Mouse (Mus musculus): ENCODE data around the gene Mrm2.

DNA sequence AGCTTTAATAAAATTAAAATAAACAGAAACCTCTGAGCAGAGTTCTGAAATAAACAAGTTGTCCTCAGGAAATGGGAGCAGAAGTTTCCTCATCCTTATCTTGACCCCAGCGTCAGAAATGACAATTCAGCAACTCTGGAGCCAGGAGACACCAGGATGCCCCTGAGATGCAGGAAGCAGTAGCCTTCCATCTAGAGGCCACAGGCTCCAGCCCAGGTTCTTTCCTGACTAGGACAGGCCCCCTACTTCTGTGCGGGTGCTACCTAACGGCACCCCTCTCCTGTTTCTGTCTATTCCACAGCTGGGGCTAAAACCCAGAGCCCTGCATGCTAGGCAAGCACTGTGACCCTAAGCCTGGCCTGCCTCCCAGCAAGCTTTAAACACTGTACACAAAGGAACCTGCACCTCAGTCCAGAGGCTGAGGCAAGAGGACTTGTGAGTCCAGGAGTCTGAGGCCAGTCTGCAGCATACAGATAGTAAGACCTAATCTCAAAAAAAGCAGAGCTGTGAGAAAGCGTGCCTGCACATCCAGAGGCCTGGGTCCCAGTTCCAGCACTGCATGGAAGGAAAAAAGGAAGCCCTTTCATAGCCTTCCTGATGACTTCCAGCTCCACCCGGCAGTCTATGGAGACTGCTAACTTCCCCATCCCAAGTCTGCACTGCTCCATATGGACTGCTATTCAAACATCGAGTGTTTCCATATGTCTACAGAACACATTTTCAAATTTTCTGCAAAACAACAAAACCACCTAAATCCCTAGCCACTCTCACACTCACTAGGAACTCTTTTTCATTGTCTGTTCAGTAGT is 39.0 kb upstream of the Mrm2 start:
- TF ChIP-seq CTCF (IDR thresholded peaks at IDR 0.05; ENCODE audit: low read depth): no peak
- peak; percentile 57; the same call in 1 of the 2 replicates for TF ChIP-seq EP300 (IDR thresholded peaks at IDR 0.05; ENCODE audit: low read depth)

Data from liver, postnatal 0 days (tissue).